Mouse (Mus musculus) kidney, adult 2 months (tissue): Measurements from ENCODE around the gene Epsti1.

ENCODE experiments used
- CTCF ChIP-seq: fragments of 200-500 bp; conservative IDR thresholded peaks from 2 replicates; pipeline ENCODE4 v1.5.1; 2011; ENCODE audit warnings: low read depth, mild to moderate bottlenecking, control low read depth, low read length, moderate library complexity, mixed read lengths; ENCODE audit not compliant: insufficient read depth, insufficient read length
- POLR2A ChIP-seq: fragments of 200-500 bp; IDR thresholded peaks from one replicate; pipeline ENCODE4 v1.6.1; 2011; ENCODE audit warnings: low read depth, low read length, control low read depth

GRCm38 (mm10) chr14:77926718-77927117, 22.7 kb downstream of the Epsti1 start:
- TF ChIP-seq POLR2A (no peak), CTCF (peak; percentile 43)
